Mouse (Mus musculus): ENCODE measurements around the gene Rapgef5. TPM values are rescaled to one million over a fixed set of nuclear protein-coding genes. Genes with fewer than 3 reads are reported as not detected.

Rapgef5 gene
- total RNA-seq, 2 experiments from 2014 or later = 103 to 112 TPM

GRCm38 (mm10) chr12:117807637-117808036 lies 291.4 kb downstream of the Rapgef5 start:
- no peak for DNase-seq
- intact Hi-C loops (cut with DNase I) = no loop called here

DNA sequence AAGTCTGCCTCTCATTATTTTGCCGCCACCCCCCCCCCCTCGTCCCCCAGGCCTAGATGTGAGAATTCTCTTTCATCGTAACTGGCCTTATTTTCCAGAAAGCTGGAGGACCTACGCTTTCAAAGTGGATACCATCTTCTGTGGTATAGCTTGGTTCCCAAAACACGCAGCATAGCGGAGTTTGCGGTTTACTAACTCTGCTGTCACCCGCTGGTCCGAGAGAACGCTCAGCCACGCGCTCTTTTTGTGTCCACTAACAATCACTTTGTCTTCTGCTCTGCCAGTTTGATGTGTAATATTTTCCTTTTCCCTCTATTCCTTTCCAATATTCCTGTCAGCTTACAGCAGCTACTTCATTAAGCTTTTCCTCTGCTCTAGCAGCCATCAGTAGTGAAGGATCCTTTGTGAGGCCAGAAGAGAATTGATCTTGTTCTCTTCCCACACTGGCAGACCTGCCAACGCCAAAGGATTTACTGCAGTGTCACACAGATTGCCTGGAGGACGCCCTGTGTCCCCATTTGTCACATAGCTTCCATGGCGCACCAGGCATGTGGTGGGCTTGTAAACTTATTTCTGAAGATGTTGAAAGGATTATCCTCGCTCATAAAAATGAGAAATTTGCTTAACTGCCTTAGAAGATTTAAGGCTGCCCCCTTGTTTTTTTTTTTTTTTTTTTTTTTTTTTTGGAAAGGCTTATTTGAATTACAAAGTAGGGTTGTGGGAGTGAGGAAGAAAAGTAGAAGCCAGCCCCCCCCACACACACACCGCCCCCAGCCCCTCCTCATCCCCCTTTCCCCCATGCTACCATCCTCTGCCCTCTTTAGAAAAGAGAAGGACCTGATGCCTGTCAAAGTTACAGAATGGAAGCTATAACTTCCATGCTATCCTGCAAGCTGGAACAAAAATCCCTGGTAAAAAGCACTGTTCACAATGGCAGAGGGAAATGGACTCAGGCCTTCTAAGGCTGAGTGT lies 292.4 kb downstream of the Rapgef5 start:
- intact Hi-C loops (cut with DNase I) = no loop called here
- no peak for DNase-seq
